Comparison of ENCODE assay signal across 20 mouse cellular contexts in the genomic region with DNA sequence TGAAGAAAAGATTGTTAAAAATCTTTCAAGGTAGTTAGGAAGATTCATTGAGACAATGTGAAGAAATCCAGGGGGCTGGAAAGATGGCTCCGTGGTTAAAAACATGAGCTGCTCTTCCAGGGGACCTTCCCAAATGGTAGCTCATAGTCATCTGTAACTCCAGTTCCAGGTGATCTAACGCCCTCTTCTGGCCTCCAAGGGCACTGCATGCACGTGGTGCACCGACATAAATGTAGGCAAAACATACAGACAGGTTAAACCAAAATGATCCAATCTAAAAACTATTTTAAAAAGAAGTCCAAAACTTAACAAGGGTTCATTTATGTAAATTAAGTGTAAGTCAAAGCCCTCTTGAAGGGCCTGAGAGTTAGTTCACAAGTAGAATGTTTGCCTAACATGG. TPM values are rescaled to one million over a fixed set of nuclear protein-coding genes. Genes with fewer than 3 reads are reported as not detected.
DNase-seq lines count a peak whose midpoint lies in the region; ATAC-seq and TF ChIP-seq lines count a peak whose summit lies in the region.
"Had no signal": no experiment of that assay in that cellular context is flagged by ENCODE, and none has a peak within 500 bp of the region (broad histone marks: within the 10 kb centered on the region; RNA-seq: fewer than 3 reads in every experiment).

No protein-coding gene starts in this region.

- H3K36me3 ChIP-seq in heart, adult 2 months (ENCODE audit: control insufficient read depth, insufficient read depth, low read length), result no peaks in the 10 kb centered on the region
- no peaks in the 10 kb centered on the region for H3K36me3 ChIP-seq in midbrain, postnatal 0 days (ENCODE audit: insufficient read depth, low read length)
- no peaks in the 10 kb centered on the region for H3K36me3 ChIP-seq in midbrain, embryonic 11.5 days (ENCODE audit: control insufficient read depth, insufficient read depth, low read length)
- H3K36me3 ChIP-seq: hindbrain, embryonic 13.5 days; midbrain, embryonic 15.5 days; neural tube, embryonic 12.5 days had no signal

- TF ChIP-seq POLR2A in heart, adult 2 months (IDR thresholded peaks at IDR 0.05; ENCODE audit: insufficient read depth, low read depth, low read length), result no peak

- no peaks in the 10 kb centered on the region for H3K4me1 ChIP-seq in heart, adult 2 months (ENCODE audit: control insufficient read depth, insufficient read depth, low read length)
- H3K4me1 ChIP-seq in midbrain, postnatal 0 days (ENCODE audit: insufficient read depth, low read length), result no peaks in the 10 kb centered on the region
- H3K4me1 ChIP-seq in midbrain, embryonic 11.5 days (ENCODE audit: control insufficient read depth, insufficient read depth, low read length), result no peaks in the 10 kb centered on the region
- H3K4me1 ChIP-seq: forebrain, embryonic 13.5 days; hindbrain, embryonic 13.5 days; midbrain, embryonic 15.5 days; neural tube, embryonic 12.5 days had no signal

- DNase-seq in heart, adult 2 months, result no peak
- no peak for DNase-seq in heart, postnatal 14 days
- DNase-seq in midbrain, postnatal 0 days (ENCODE audit: low spot score), result no peak
- no peak for DNase-seq in midbrain, embryonic 11.5 days (ENCODE audit: low spot score, missing footprints)
- DNase-seq in R1 (ENCODE audit: low read depth, low spot score), result peak; percentile 56
- DNase-seq in spleen, postnatal 10 days (ENCODE audit: low spot score in 2 of 2), result no peak
- DNase-seq: adrenal gland, adult 2 months; cerebellum, postnatal 10 days; heart, adult 11 months; kidney, adult 2 months; layer of hippocampus, postnatal 36 days; lung, embryonic 14.5 days; thymus, postnatal 25 days had no signal

- WGBS in heart, adult 2 months, result 53% methylated on average over 4 of the region's 4 CpGs
- 52% methylated on average over 4 of the region's 4 CpGs for WGBS in midbrain, postnatal 0 days
- WGBS in midbrain, embryonic 11.5 days, result 53% methylated on average over 4 of the region's 4 CpGs

- no peak for TF ChIP-seq EP300 in heart, adult 2 months (IDR thresholded peaks at IDR 0.05; ENCODE audit: insufficient read depth, low read depth, low read length)

- H3K4me2 ChIP-seq in midbrain, postnatal 0 days (ENCODE audit: low read depth, low read length, poor library complexity, severe bottlenecking), result no peak overlapping the region
- no peak overlapping the region for H3K4me2 ChIP-seq in midbrain, embryonic 11.5 days
- H3K4me2 ChIP-seq: forebrain, embryonic 13.5 days; hindbrain, embryonic 13.5 days; lung, embryonic 14.5 days; midbrain, embryonic 15.5 days; neural tube, embryonic 12.5 days had no signal

- intact Hi-C loops in heart, adult 2 months (cut with DNase I), result no loop called here
- intact Hi-C loops in heart, postnatal 14 days (cut with DNase I), result no loop called here

- H3K9me3 ChIP-seq in midbrain, postnatal 0 days (ENCODE audit: low read length), result no peaks in the 10 kb centered on the region
- H3K9me3 ChIP-seq in midbrain, embryonic 11.5 days (ENCODE audit: control insufficient read depth, low read length), result no peaks in the 10 kb centered on the region
- H3K9me3 ChIP-seq: forebrain, embryonic 13.5 days; hindbrain, embryonic 13.5 days; midbrain, embryonic 15.5 days; neural tube, embryonic 12.5 days had no signal

- H3K79me2 ChIP-seq in heart, adult 2 months (replicated peaks; ENCODE audit: control insufficient read depth, insufficient read depth, low read length), result no peaks in the 10 kb centered on the region

- H3K9ac ChIP-seq in heart, adult 2 months (ENCODE audit: low read depth, low read length), result no peak overlapping the region
- no peak overlapping the region for H3K9ac ChIP-seq in midbrain, postnatal 0 days (replicated peaks; ENCODE audit: low read length, poor library complexity, severe bottlenecking)
- H3K9ac ChIP-seq in midbrain, embryonic 11.5 days (ENCODE audit: low read length), result no peak overlapping the region
- H3K9ac ChIP-seq: forebrain, embryonic 13.5 days; hindbrain, embryonic 13.5 days; lung, embryonic 14.5 days; midbrain, embryonic 15.5 days; neural tube, embryonic 12.5 days had no signal

- H3K27ac ChIP-seq in heart, adult 2 months, result no peak overlapping the region
- H3K27ac ChIP-seq in midbrain, postnatal 0 days (ENCODE audit: low read depth, low read length), result no peak overlapping the region
- H3K27ac ChIP-seq in midbrain, embryonic 11.5 days (ENCODE audit: low read depth, low read length), result no peak overlapping the region
- H3K27ac ChIP-seq: forebrain, embryonic 13.5 days; hindbrain, embryonic 13.5 days; midbrain, embryonic 15.5 days; neural tube, embryonic 12.5 days had no signal

- ATAC-seq in midbrain, postnatal 0 days (ENCODE audit: low FRiP score), result no peak
- ATAC-seq in midbrain, embryonic 11.5 days (ENCODE audit: low FRiP score), result no peak
- ATAC-seq in megakaryocyte progenitor cell, adult 5-6 weeks (replicated peaks; ENCODE audit: poor library complexity), result no peak
- ATAC-seq: forebrain, embryonic 13.5 days; midbrain, embryonic 15.5 days had no signal

- TF ChIP-seq CTCF in heart, adult 2 months (IDR thresholded peaks at IDR 0.05), result peak; percentile 25; the same call in 1 of the 2 replicates
- peak; percentile 44 for TF ChIP-seq CTCF in midbrain, postnatal 0 days (IDR thresholded peaks at IDR 0.05)

- no peak overlapping the region for H3K4me3 ChIP-seq in heart, adult 2 months
- no peak overlapping the region for H3K4me3 ChIP-seq in midbrain, postnatal 0 days (ENCODE audit: low read depth, low read length)
- H3K4me3 ChIP-seq in midbrain, embryonic 11.5 days (ENCODE audit: low read depth, low read length), result no peak overlapping the region
- H3K4me3 ChIP-seq: forebrain, embryonic 13.5 days; hindbrain, embryonic 13.5 days; midbrain, embryonic 15.5 days; neural tube, embryonic 12.5 days had no signal

- H3K27me3 ChIP-seq in heart, adult 2 months (ENCODE audit: control insufficient read depth, insufficient read depth, low read length), result peaks cover 3% of the 10 kb centered on the region; the same call in 1 of the 2 replicates
- peaks cover 4% of the 10 kb centered on the region for H3K27me3 ChIP-seq in midbrain, postnatal 0 days (ENCODE audit: insufficient read depth, low read length)
- H3K27me3 ChIP-seq in midbrain, embryonic 11.5 days (ENCODE audit: control insufficient read depth, insufficient read depth, low read length), result peaks cover 6% of the 10 kb centered on the region

RNA-seq across cellular contexts. Expression of gene Vsx2, which starts 7.0 kb away (rescaled TPM):
- not detected for total RNA-seq in heart, adult 2 months (2021)
- polyA plus RNA-seq in heart, adult 2 months (2012; rRNA removed), result not detected in 2 replicates
- under 1 TPM in 1 of 2 experiments, not detected in 1; 0.07 TPM for total RNA-seq in heart, postnatal 14 days (2021)
- 1.8 and 3.0 TPM in 2 replicates for total RNA-seq in midbrain, postnatal 0 days (2014; rRNA removed)
- polyA plus RNA-seq in midbrain, postnatal 0 days (2015; fragmentation: Nextera tagmentation; extraction: Ambion mirVana), result 0.83 and 1.2 TPM in 2 replicates
- 0.66 and 0.99 TPM in 2 replicates for polyA plus RNA-seq in midbrain, embryonic 11.5 days (2014; fragmentation: Nextera tagmentation; extraction: Ambion mirVana)
- not detected in 2 replicates for total RNA-seq in megakaryocyte progenitor cell, adult 5-6 weeks (2015)
- not detected in 2 replicates for total RNA-seq in megakaryocyte progenitor cell, adult 5-6 weeks (2017)
- total RNA-seq: adrenal gland, adult 2 months had no signal
- polyA plus RNA-seq: adrenal gland, adult 2 months; forebrain, embryonic 13.5 days; heart, embryonic 16.5 days; kidney, adult 2 months; stomach, embryonic 14.5 days had no signal

RNA-seq across cellular contexts. Expression of gene Abcd4, which starts 54.7 kb away (rescaled TPM):
- 1 to 10 TPM; 5.3 to 5.8 TPM for total RNA-seq in heart, adult 2 months (2021)
- 15.4 and 18.0 TPM in 2 replicates for polyA plus RNA-seq in heart, adult 2 months (2012; rRNA removed)
- total RNA-seq in heart, postnatal 14 days (2021), result 1 to 10 TPM; 5.6 to 7.1 TPM
- 6.8 and 10.0 TPM in 2 replicates for total RNA-seq in midbrain, postnatal 0 days (2014; rRNA removed)
- 9.0 and 10.4 TPM in 2 replicates for polyA plus RNA-seq in midbrain, postnatal 0 days (2015; fragmentation: Nextera tagmentation; extraction: Ambion mirVana)
- 6.4 and 7.6 TPM in 2 replicates for polyA plus RNA-seq in midbrain, embryonic 11.5 days (2014; fragmentation: Nextera tagmentation; extraction: Ambion mirVana)
- total RNA-seq in megakaryocyte progenitor cell, adult 5-6 weeks (2015), result 2.7 and 3.6 TPM in 2 replicates
- total RNA-seq in megakaryocyte progenitor cell, adult 5-6 weeks (2017), result 3.9 and 5.1 TPM in 2 replicates
